Mouse (Mus musculus) MEL (cell line): Measurements from ENCODE around the gene Yap1. TPM values are rescaled to one million over a fixed set of nuclear protein-coding genes. Genes with fewer than 3 reads are reported as not detected.

Experiments used
- DNase-seq: peaks from one replicate; pipeline ENCODE4 v3.0.0; 2011; ENCODE audit warnings: low read depth, low spot score
- H3K27ac ChIP-seq: 2 replicates; pipeline ENCODE4 v1.5.1; 2012; ENCODE audit warnings: low read depth, mild to moderate bottlenecking, control low read depth, low read length, moderate library complexity; ENCODE audit not compliant: control insufficient read depth
- H3K27me3 ChIP-seq, 2 experiments: fragments of 150-350 bp in 1 of 2; sonication (generic) in 1 of 2; 2 replicates each; pipeline ENCODE4 v1.6.1; 2012; ENCODE audit warnings: low read length in 2 of 2, mild to moderate bottlenecking in 2 of 2, improper control_type of control experiment in 1 of 2, moderate library complexity in 1 of 2; ENCODE audit not compliant: insufficient read depth in 2 of 2, control insufficient read depth in 1 of 2
- H3K36me3 ChIP-seq, 2 experiments: 2 replicates each; pipeline ENCODE4 v1.6.1; 2012 to 2014; ENCODE audit warnings: low read length in 2 of 2, improper control_type of control experiment in 1 of 2, inconsistent platforms in 1 of 2, mild to moderate bottlenecking in 1 of 2; ENCODE audit not compliant: insufficient read depth in 2 of 2, control insufficient read depth in 1 of 2
- H3K4me1 ChIP-seq, 2 experiments: fragments of 150-350 bp in 1 of 2; sonication (generic) in 1 of 2; 2 replicates each; pipeline ENCODE4 v1.6.1; 2012; ENCODE audit warnings: low read length in 2 of 2, improper control_type of control experiment in 1 of 2, mild to moderate bottlenecking in 1 of 2; ENCODE audit not compliant: insufficient read depth in 2 of 2, control insufficient read depth in 1 of 2
- H3K4me3 ChIP-seq, 2 experiments: fragments of 150-350 bp in 1 of 2; sonication (generic) in 1 of 2; 2 replicates each; pipeline ENCODE4 v1.5.1; 2012; ENCODE audit warnings: low read depth in 2 of 2, low read length in 2 of 2, mild to moderate bottlenecking in 2 of 2, moderate library complexity in 2 of 2, control low read depth in 1 of 2, improper control_type of control experiment in 1 of 2; ENCODE audit not compliant: control insufficient read depth in 1 of 2, insufficient read depth in 1 of 2
- H3K79me2 ChIP-seq: 2 replicates; pipeline ENCODE4 v1.6.1; 2012; ENCODE audit warnings: mild to moderate bottlenecking, low read length, moderate library complexity; ENCODE audit not compliant: control insufficient read depth, poor library complexity, insufficient read depth
- H3K9ac ChIP-seq: 2 replicates; pipeline ENCODE4 v1.6.1; 2012; ENCODE audit warnings: low read depth, mild to moderate bottlenecking, control low read depth, low read length, moderate library complexity; ENCODE audit not compliant: control insufficient read depth, poor library complexity, severe bottlenecking
- H3K9me3 ChIP-seq: fragments of 150-350 bp; sonication (generic); replicated peaks from 2 replicates; pipeline ENCODE4 v1.6.1; 2012; ENCODE audit warnings: mild to moderate bottlenecking, low read length, improper control_type of control experiment, moderate library complexity; ENCODE audit not compliant: insufficient read depth
- BHLHE40 ChIP-seq: IDR thresholded peaks from 2 replicates; pipeline ENCODE4 v1.6.1; 2012; ENCODE audit warnings: low read depth, mild to moderate bottlenecking, inconsistent platforms, low read length, improper control_type of control experiment, borderline replicate concordance
- CHD2 ChIP-seq: IDR thresholded peaks from 2 replicates; pipeline ENCODE4 v1.6.1; 2011; ENCODE audit warnings: low read length, improper control_type of control experiment
- CTCF ChIP-seq, 3 experiments: IDR thresholded peaks in 2 of 3; conservative IDR thresholded peaks in 1 of 3; 2 replicates each; pipeline ENCODE4 v1.5.1; 2011 to 2012; ENCODE audit warnings: low read length in 3 of 3, low read depth in 2 of 3, mild to moderate bottlenecking in 2 of 3, improper control_type of control experiment in 1 of 3, inconsistent platforms in 1 of 3, mixed read lengths in 1 of 3, moderate library complexity in 1 of 3; ENCODE audit not compliant: control insufficient read depth in 1 of 3, insufficient read depth in 1 of 3, poor library complexity in 1 of 3, severe bottlenecking in 1 of 3
- ELF1 ChIP-seq: IDR thresholded peaks from 2 replicates; pipeline ENCODE4 v1.6.1; 2014; ENCODE audit warnings: low read depth, mild to moderate bottlenecking, inconsistent platforms, low read length, improper control_type of control experiment, moderate library complexity
- EP300 ChIP-seq, 2 experiments: IDR thresholded peaks; 2 replicates each; pipeline ENCODE4 v1.6.1; 2011; ENCODE audit warnings: improper control_type of control experiment in 2 of 2, low read length in 2 of 2, low read depth in 1 of 2, mild to moderate bottlenecking in 1 of 2
- ETS1 ChIP-seq: IDR thresholded peaks from 2 replicates; pipeline ENCODE4 v1.6.1; 2012; ENCODE audit warnings: low read depth, mild to moderate bottlenecking, inconsistent platforms, low read length, improper control_type of control experiment, moderate library complexity
- MAFK ChIP-seq: IDR thresholded peaks from 2 replicates; pipeline ENCODE4 v1.6.1; 2011; ENCODE audit warnings: low read depth, mild to moderate bottlenecking, low read length, improper control_type of control experiment, borderline replicate concordance
- MAZ ChIP-seq: IDR thresholded peaks from 2 replicates; pipeline ENCODE4 v1.6.1; 2012; ENCODE audit warnings: low read depth, mild to moderate bottlenecking, inconsistent platforms, low read length, improper control_type of control experiment
- MYB ChIP-seq: IDR thresholded peaks from 2 replicates; pipeline ENCODE4 v1.6.1; 2011; ENCODE audit warnings: mild to moderate bottlenecking, low read depth, low read length, improper control_type of control experiment
- NRF1 ChIP-seq: IDR thresholded peaks from 2 replicates; pipeline ENCODE4 v1.6.1; 2014; ENCODE audit warnings: low read depth, mild to moderate bottlenecking, inconsistent platforms, low read length, improper control_type of control experiment, moderate library complexity; ENCODE audit not compliant: poor library complexity, insufficient read depth, severe bottlenecking
- POLR2A ChIP-seq, 2 experiments: IDR thresholded peaks; 2 replicates each; pipeline ENCODE4 v1.6.1; 2011 to 2012; ENCODE audit warnings: low read length in 2 of 2, mild to moderate bottlenecking in 2 of 2, control low read depth in 1 of 2, improper control_type of control experiment in 1 of 2, low read depth in 1 of 2, moderate library complexity in 1 of 2; ENCODE audit not compliant: control insufficient read depth in 1 of 2, insufficient read depth in 1 of 2, poor library complexity in 1 of 2
- POLR2AphosphoS5 ChIP-seq: IDR thresholded peaks from 2 replicates; pipeline ENCODE4 v1.6.1; 2012; ENCODE audit warnings: low read depth, borderline replicate concordance, mild to moderate bottlenecking, inconsistent platforms, low read length, moderate library complexity, mixed read lengths
- SIN3A ChIP-seq: IDR thresholded peaks from 2 replicates; pipeline ENCODE4 v1.6.1; 2012; ENCODE audit warnings: low read length, improper control_type of control experiment, inconsistent platforms
- TBP ChIP-seq: IDR thresholded peaks from 2 replicates; pipeline ENCODE4 v1.8.0; 2011; ENCODE audit warnings: low read depth, low read length, improper control_type of control experiment
- USF1 ChIP-seq: IDR thresholded peaks from 2 replicates; pipeline ENCODE4 v1.6.1; 2014; ENCODE audit warnings: low read depth, mild to moderate bottlenecking, inconsistent platforms, low read length, improper control_type of control experiment, moderate library complexity
- USF2 ChIP-seq, 2 experiments: IDR thresholded peaks; 2 replicates each; pipeline ENCODE4 v1.6.1; 2011 to 2012; ENCODE audit warnings: improper control_type of control experiment in 2 of 2, low read length in 2 of 2, borderline replicate concordance in 1 of 2, inconsistent platforms in 1 of 2, low read depth in 1 of 2, mild to moderate bottlenecking in 1 of 2; ENCODE audit not compliant: insufficient read depth in 1 of 2
- ZC3H11A ChIP-seq: IDR thresholded peaks from 2 replicates; pipeline ENCODE4 v1.6.1; 2012; ENCODE audit warnings: low read depth, mild to moderate bottlenecking, inconsistent platforms, low read length, improper control_type of control experiment
- ZKSCAN1 ChIP-seq: IDR thresholded peaks from 2 replicates; pipeline ENCODE4 v1.6.1; 2012; ENCODE audit warnings: low read depth, mild to moderate bottlenecking, inconsistent platforms, low read length, improper control_type of control experiment, moderate library complexity
- ZMIZ1 ChIP-seq: IDR thresholded peaks from 2 replicates; pipeline ENCODE4 v1.6.1; 2012; ENCODE audit warnings: low read depth, mild to moderate bottlenecking, inconsistent platforms, low read length, improper control_type of control experiment, moderate library complexity
- polyA plus RNA-seq, 2 experiments: library from polyadenylated mRNA; stranded (reverse) in 1 of 2; unstranded in 1 of 2; fragments of >175 nt in 1 of 2; fragments of >200 nt in 1 of 2; gene quantifications; 2 replicates each; pipeline versions ENCODE4 v1.2.1 to v1.2.4; 2012; ENCODE audit warnings: low replicate concordance in 2 of 2, low read depth in 1 of 2; ENCODE audit not compliant: insufficient read length in 2 of 2, insufficient read depth in 1 of 2, missing spikeins in 1 of 2
- total RNA-seq: library from RNA; depleted of rRNA; stranded (reverse); fragments of 300-350 nt; gene quantifications from 2 replicates; pipeline ENCODE4 v1.2.3, GENCODE M21; 2012

Gene Yap1
- total and polyA plus RNA-seq, 3 experiments = not detected

DNA sequence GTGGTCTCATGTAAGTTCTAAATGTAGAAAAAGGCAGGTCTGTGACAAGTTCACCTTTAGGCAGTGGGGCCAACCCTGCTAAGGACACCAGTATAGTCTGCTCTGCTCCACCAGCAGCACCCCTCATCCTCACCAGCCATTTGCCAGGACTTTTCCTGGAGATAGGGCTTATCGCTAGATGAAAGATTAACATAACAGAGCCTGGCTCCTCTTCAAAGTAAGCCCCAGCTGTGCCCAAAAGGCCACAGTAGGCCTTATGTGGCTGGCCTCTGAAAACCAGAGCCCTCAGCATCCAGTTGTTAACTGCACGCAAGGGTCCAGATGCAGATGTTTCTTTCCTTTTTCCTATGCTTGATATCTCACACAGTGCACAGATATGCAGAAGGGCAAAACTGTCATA, 45.1 kb downstream of the Yap1 start:
- Histone ChIP-seq H3K36me3 (no peaks in the 10 kb centered on the region), H3K79me2 (no peaks in the 10 kb centered on the region), H3K27ac (no peak overlapping the region), H3K9ac (no peak overlapping the region), H3K9me3 (no peaks in the 10 kb centered on the region), H3K4me3 (no peak overlapping the region), H3K27me3 (no peaks in the 10 kb centered on the region; a peak in 1 of 4 replicates), H3K4me1 (no peaks in the 10 kb centered on the region)
- DNase-seq = no peak
- TF ChIP-seq CTCF (IDR thresholded peaks at IDR 0.05 in 2 of 3, conservative IDR thresholded peaks at IDR 0.05 in 1 of 3; ENCODE audit: control insufficient read depth in 1 of 3, insufficient read depth in 1 of 3, low read depth in 2 of 3, low read length in 3 of 3, poor library complexity in 1 of 3, severe bottlenecking in 1 of 3) = no peak
- no peak for TF ChIP-seq SIN3A
- no peak for TF ChIP-seq CHD2
- no peak for TF ChIP-seq MYB
- no peak for TF ChIP-seq EP300 (IDR thresholded peaks at IDR 0.05; ENCODE audit: low read depth in 1 of 2, low read length in 2 of 2)
- TF ChIP-seq BHLHE40 = no peak
- TF ChIP-seq TBP = no peak

DNA sequence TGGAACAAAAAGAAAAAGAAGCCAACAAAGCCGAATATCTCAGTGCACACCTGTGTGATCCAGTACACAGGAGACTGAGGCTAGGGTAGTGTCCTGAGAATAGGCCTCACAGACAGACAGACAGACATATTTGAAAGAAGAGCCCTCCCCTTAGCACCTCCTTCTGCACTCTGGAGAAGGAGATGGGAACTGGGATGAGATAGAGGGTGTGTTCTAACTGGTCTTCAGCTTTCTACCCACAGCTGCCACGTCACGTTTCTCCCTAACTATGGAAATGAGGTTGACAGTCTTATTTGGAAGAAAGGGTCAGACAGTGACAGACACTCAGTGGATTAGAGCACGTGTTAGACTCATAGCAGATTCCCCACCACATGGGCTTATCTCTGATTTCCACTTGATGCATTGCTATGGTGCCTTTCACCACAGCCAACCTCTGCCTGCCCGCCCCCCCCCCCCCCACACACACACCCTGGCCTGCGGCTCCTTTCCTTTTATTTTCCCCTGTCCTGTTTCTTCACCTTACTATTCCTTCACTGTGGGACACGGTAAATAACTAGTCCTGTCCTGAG, 46.3 kb downstream of the Yap1 start:
- TF ChIP-seq CHD2 (no peak), NRF1 (no peak), MYB (no peak), ZC3H11A (no peak), USF2 (IDR thresholded peaks at IDR 0.05; ENCODE audit: borderline replicate concordance in 1 of 2, insufficient read depth in 1 of 2, low read depth in 1 of 2, low read length in 2 of 2) (no peak), MAFK (no peak), CTCF (IDR thresholded peaks at IDR 0.05 in 2 of 3, conservative IDR thresholded peaks at IDR 0.05 in 1 of 3; ENCODE audit: control insufficient read depth in 1 of 3, insufficient read depth in 1 of 3, low read depth in 2 of 3, low read length in 3 of 3, poor library complexity in 1 of 3, severe bottlenecking in 1 of 3) (no peak), ZMIZ1 (no peak), POLR2A (IDR thresholded peaks at IDR 0.05; ENCODE audit: control insufficient read depth in 1 of 2, insufficient read depth in 1 of 2, low read depth in 1 of 2, low read length in 2 of 2, poor library complexity in 1 of 2) (no peak), POLR2AphosphoS5 (no peak), ELF1 (no peak), MAZ (no peak), ZKSCAN1 (no peak), TBP (no peak), ETS1 (no peak), EP300 (IDR thresholded peaks at IDR 0.05; ENCODE audit: low read depth in 1 of 2, low read length in 2 of 2) (no peak), USF1 (no peak)
- Histone ChIP-seq H3K36me3 (no peaks in the 10 kb centered on the region), H3K4me3 (no peak overlapping the region), H3K4me1 (no peaks in the 10 kb centered on the region), H3K27ac (no peak overlapping the region), H3K9me3 (no peaks in the 10 kb centered on the region), H3K27me3 (no peaks in the 10 kb centered on the region), H3K79me2 (no peaks in the 10 kb centered on the region), H3K9ac (no peak overlapping the region)
- no peak for DNase-seq
